Mouse (Mus musculus): ENCODE data around the gene Kif26b.

- TF ChIP-seq CTCF (IDR thresholded peaks at IDR 0.05; ENCODE audit: borderline replicate concordance, control insufficient read depth, extremely low read depth, insufficient read depth, low read length, poor library complexity): no peak
- no peak for TF ChIP-seq POLR2A (IDR thresholded peaks at IDR 0.05; ENCODE audit: control insufficient read depth, extremely low read depth, insufficient read depth, low read length, poor library complexity)
Measured at GRCm38 (mm10) chr1:178549576-178549975, 20.7 kb downstream of the Kif26b start.
